Mouse (Mus musculus) neural tube, embryonic 11.5 days (tissue): ENCODE data around the gene Hist1h3d. TPM values are rescaled to one million over a fixed set of nuclear protein-coding genes. Genes with fewer than 3 reads are reported as not detected.
"Not testable (repeated sequence)": the region's sequence is repeated elsewhere in the genome, so short reads cannot be mapped to it uniquely, and the experiment has no call there.

Source experiments
- ATAC-seq: fragments of 200-750 bp; cut with Nextera tagmentation; 2 replicates; pipeline ENCODE4 v1.8.0; 2017; ENCODE audit warnings: moderate number of reproducible peaks, mild to moderate bottlenecking, moderate TSS enrichment, moderate library complexity; ENCODE audit not compliant: insufficient read depth, low FRiP score, low TSS enrichment
- DNase-seq: peaks from one replicate; pipeline ENCODE4 v3.0.0-alpha.2; 2015; ENCODE audit warnings: low spot score
- H3K27ac ChIP-seq: fragments of 300-500 bp; sonication (generic); 2 replicates; pipeline ENCODE4 v1.5.1; 2014; ENCODE audit warnings: low read depth, mild to moderate bottlenecking, low read length
- H3K27me3 ChIP-seq: fragments of 300-500 bp; sonication (generic); 2 replicates; pipeline ENCODE4 v1.6.1; 2014; ENCODE audit warnings: mild to moderate bottlenecking, low read length, mixed read lengths; ENCODE audit not compliant: control insufficient read depth, insufficient read depth
- H3K36me3 ChIP-seq: fragments of 300-500 bp; sonication (generic); 2 replicates; pipeline ENCODE4 v1.6.1; 2014; ENCODE audit warnings: mild to moderate bottlenecking, low read length, moderate library complexity, mixed read lengths; ENCODE audit not compliant: control insufficient read depth, insufficient read depth
- H3K4me1 ChIP-seq: fragments of 300-500 bp; sonication (generic); 2 replicates; pipeline ENCODE4 v1.6.1; 2014; ENCODE audit warnings: low read length, mixed read lengths; ENCODE audit not compliant: control insufficient read depth, insufficient read depth
- H3K4me2 ChIP-seq: fragments of 300-500 bp; sonication (generic); 2 replicates; pipeline ENCODE4 v1.6.1; 2014; ENCODE audit warnings: low read depth, mild to moderate bottlenecking, moderate library complexity
- H3K4me3 ChIP-seq: fragments of 300-500 bp; sonication (generic); 2 replicates; pipeline ENCODE4 v1.5.1; 2014; ENCODE audit warnings: low read depth, low read length
- H3K9ac ChIP-seq: fragments of 300-500 bp; sonication (generic); 2 replicates; pipeline ENCODE4 v1.6.1; 2014; ENCODE audit warnings: mild to moderate bottlenecking, low read length
- H3K9me3 ChIP-seq: fragments of 300-500 bp; sonication (generic); 2 replicates; pipeline ENCODE4 v1.6.1; 2016; ENCODE audit warnings: low read length; ENCODE audit not compliant: control insufficient read depth
- WGBS: fragments of 180-500 bp; shearing (Covaris S2); extraction: QIAGEN DNeasy Blood & Tissue Kit; methylation state at CpG from one replicate; pipeline ENCODE4 v1.1.7; 2014; 5-methylcytosine and 5-hydroxymethylcytosine counted together
- polyA plus RNA-seq: library from polyadenylated mRNA; unstranded; fragments of >200 nt; fragmentation: Nextera tagmentation; extraction: Ambion mirVana; gene quantifications from 2 replicates; pipeline ENCODE4 v1.2.1, GENCODE M21; 2014

Hist1h3d gene
- polyA plus RNA-seq, 1 experiment from 2014 or later: 10.4 TPM

- Histone ChIP-seq H3K9ac (peak overlapping the region; percentile 77), H3K36me3 (no peaks in the 10 kb centered on the region), H3K4me3 (peak overlapping the region; percentile 45), H3K9me3 (no peaks in the 10 kb centered on the region), H3K4me2 (peak overlapping the region; percentile 64), H3K27me3 (no peaks in the 10 kb centered on the region), H3K27ac (peak overlapping the region; percentile 93), H3K4me1 (peaks cover 9% of the 10 kb centered on the region)
- peak; percentile 16 for DNase-seq
- 39% methylated on average over 2 of the region's 2 CpGs for WGBS
- no peak for ATAC-seq
Observed at GRCm38 (mm10) chr13:23572218-23573033, 3.1 kb upstream of the Hist1h3d start.

GRCm38 (mm10) chr13:23573034-23573897 is 2.3 kb upstream of the Hist1h3d start:
- H3K27me3 ChIP-seq, H3K36me3 ChIP-seq, ATAC-seq, H3K4me1 ChIP-seq, H3K9me3 ChIP-seq: not testable (repeated sequence)
- 11% methylated on average over 17 of the region's 20 CpGs for WGBS
- H3K27ac ChIP-seq: peak overlapping the region; percentile 93
- H3K4me3 ChIP-seq: peak overlapping the region; percentile 45
- H3K9ac ChIP-seq: peak overlapping the region; percentile 63
- peak overlapping the region; percentile 64 for H3K4me2 ChIP-seq
- peak; percentile 30 for DNase-seq

DNA sequence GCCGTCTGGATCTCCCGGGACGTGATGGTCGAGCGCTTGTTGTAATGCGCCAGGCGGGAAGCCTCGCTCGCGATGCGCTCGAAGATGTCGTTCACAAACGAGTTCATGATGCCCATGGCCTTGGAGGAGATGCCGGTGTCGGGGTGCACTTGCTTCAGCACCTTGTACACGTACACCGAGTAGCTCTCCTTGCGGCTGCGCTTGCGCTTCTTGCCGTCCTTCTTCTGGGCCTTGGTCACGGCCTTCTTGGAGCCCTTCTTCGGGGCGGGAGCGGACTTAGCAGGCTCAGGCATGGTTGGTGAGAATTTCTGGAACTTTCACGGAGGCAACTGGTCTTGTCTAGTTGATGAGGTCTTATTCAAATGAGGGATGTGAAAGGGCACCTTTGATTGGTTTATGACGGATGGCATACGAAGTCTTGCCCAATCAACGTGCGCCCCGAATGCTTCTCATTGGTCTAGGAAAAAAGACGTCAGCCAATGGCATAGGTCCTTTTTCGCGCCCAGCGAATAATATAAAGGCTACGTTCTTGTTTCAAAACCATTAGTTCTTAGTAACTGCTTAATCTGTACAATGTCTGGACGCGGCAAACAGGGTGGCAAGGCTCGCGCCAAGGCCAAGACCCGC is 1.6 kb upstream of the Hist1h3d start, which contains the start of the genes Hist1h2bf and Hist1h2ad:
Gene Hist1h2bf, minus strand, starts transcription at position 299 of the 627 bp plus-strand sequence.
Gene Hist1h2ad, plus strand, starts transcription at position 484 of the 627 bp plus-strand sequence.
- not testable (repeated sequence) for H3K27me3 ChIP-seq, H3K4me1 ChIP-seq, H3K36me3 ChIP-seq, H3K9me3 ChIP-seq
- Histone ChIP-seq H3K4me2 (peak within 1 kb of the TSS; percentile 64), H3K27ac (peak within 1 kb of the TSS; percentile 93), H3K9ac (peak within 1 kb of the TSS; percentile 63), H3K4me3 (peak within 1 kb of the TSS; percentile 36)
- ATAC-seq (peak; percentile 89), DNase-seq (peak; percentile 91)
- WGBS: 0% methylated on average over 27 of the region's 42 CpGs

DNA sequence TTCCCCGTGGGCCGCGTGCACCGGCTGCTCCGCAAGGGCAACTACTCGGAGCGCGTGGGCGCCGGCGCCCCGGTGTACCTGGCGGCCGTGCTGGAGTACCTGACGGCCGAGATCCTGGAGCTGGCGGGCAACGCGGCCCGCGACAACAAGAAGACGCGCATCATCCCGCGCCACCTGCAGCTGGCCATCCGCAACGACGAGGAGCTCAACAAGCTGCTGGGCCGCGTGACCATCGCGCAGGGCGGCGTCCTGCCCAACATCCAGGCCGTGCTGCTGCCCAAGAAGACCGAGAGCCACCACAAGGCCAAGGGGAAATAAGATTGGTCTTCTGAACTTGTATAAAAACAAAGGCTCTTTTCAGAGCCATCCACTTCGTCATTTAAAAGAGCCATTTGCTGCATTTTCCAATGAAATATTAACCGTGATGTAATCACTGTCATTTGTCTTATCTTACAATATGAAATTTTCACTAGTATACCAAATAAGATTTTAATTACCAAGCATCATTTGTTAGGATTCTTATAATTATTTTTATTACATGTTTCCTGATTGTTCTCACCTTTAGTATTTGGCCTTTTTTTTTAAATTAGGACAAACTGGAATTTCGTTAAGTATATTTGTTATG is 905 bp upstream of the Hist1h3d start:
- peak overlapping the region; percentile 58 for H3K9ac ChIP-seq
- H3K36me3 ChIP-seq, H3K27me3 ChIP-seq, H3K4me1 ChIP-seq, H3K9me3 ChIP-seq, DNase-seq: not testable (repeated sequence)
- peak overlapping the region; percentile 93 for H3K27ac ChIP-seq
- peak overlapping the region; percentile 36 for H3K4me3 ChIP-seq
- ATAC-seq: peak; percentile 5
- WGBS: under 1% methylated on average over 7 of the region's 39 CpGs
- peak overlapping the region; percentile 57 for H3K4me2 ChIP-seq

GRCm38 (mm10) chr13:23575864-23576313 is 326 bp downstream of the Hist1h3d start:
- Histone ChIP-seq H3K4me3 (peak overlapping the region; percentile 36), H3K9ac (peak overlapping the region; percentile 63), H3K4me2 (peak overlapping the region; percentile 57), H3K27ac (peak overlapping the region; percentile 76)
- DNase-seq, H3K9me3 ChIP-seq, H3K27me3 ChIP-seq, H3K36me3 ChIP-seq, H3K4me1 ChIP-seq, ATAC-seq: not testable (repeated sequence)
- under 1% methylated on average over 8 of the region's 40 CpGs for WGBS

DNA sequence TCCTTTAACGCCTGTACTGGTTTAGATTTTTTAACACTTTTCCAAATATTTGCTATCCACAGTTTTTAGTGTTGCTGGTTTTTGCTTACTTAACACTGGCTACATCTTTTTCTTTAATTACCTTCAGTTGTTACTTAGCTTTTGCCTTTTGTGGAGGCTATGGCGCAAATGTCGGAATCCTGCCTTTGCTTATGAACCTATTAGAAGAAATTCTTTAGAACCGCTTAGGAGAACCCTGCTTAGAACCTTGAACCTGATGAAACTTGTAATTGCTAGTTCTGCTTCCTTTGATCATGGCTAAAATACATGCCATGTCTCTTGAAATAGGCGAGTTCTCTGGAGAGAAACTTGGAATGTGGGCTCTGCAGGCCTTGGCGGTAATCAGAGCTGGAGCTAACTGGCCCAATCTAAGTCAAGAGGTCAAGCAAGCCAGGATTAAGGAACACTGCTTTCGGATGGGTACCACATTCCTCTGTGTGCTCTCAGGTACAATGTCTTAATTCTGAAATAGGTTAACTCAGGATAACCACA is 853 bp downstream of the Hist1h3d start:
- Histone ChIP-seq H3K4me3 (peak overlapping the region; percentile 36), H3K36me3 (no peaks in the 10 kb centered on the region), H3K4me1 (peaks cover 6% of the 10 kb centered on the region; the same call in 1 of the 2 replicates), H3K27ac (peak overlapping the region; percentile 76), H3K4me2 (peak overlapping the region; percentile 57), H3K9ac (peak overlapping the region; percentile 63), H3K9me3 (no peaks in the 10 kb centered on the region), H3K27me3 (no peaks in the 10 kb centered on the region)
- 5% methylated on average over 7 of the region's 7 CpGs for WGBS
- DNase-seq (peak; percentile 41), ATAC-seq (no peak)

- DNase-seq (peak; percentile 25), ATAC-seq (no peak)
- Histone ChIP-seq H3K4me1 (peaks cover 8% of the 10 kb centered on the region), H3K27ac (peak overlapping the region; percentile 76; the same call in 1 of the 2 replicates), H3K9ac (peak overlapping the region; percentile 63), H3K4me2 (peak overlapping the region; percentile 57), H3K27me3 (no peaks in the 10 kb centered on the region), H3K9me3 (no peaks in the 10 kb centered on the region), H3K4me3 (peak overlapping the region; percentile 36), H3K36me3 (no peaks in the 10 kb centered on the region)
- 60% methylated on average over 6 of the region's 6 CpGs for WGBS
Observed at GRCm38 (mm10) chr13:23576906-23577639, 1.5 kb downstream of the Hist1h3d start.
